Mouse (Mus musculus): Measurements from ENCODE around the gene Aqp9.

GRCm38 (mm10) chr9:71077251-71077825 is 91.1 kb downstream of the Aqp9 start:
- no peak for TF ChIP-seq MXI1 (IDR thresholded peaks at IDR 0.05; ENCODE audit: low read depth, low read length)
- no peak for TF ChIP-seq POLR2A (IDR thresholded peaks at IDR 0.05; ENCODE audit: low read depth, low read length)
- no peak for TF ChIP-seq ZNF384 (IDR thresholded peaks at IDR 0.05; ENCODE audit: low read depth, low read length)
- TF ChIP-seq USF1 (IDR thresholded peaks at IDR 0.05; ENCODE audit: low read depth, low read length): no peak

Data from CH12.LX (cell line).